Mouse (Mus musculus) C2C12 (cell line): ENCODE data around the gene Ces2a.

Source experiments
- CTCF ChIP-seq: IDR thresholded peaks from one replicate; pipeline ENCODE4 v1.5.1; 2011; ENCODE audit not compliant: control insufficient read depth, insufficient read depth, insufficient read length
- FOSL1 ChIP-seq: IDR thresholded peaks from one replicate; pipeline ENCODE4 v1.8.0; 2011; ENCODE audit warnings: mild to moderate bottlenecking, low read length; ENCODE audit not compliant: poor library complexity, insufficient read depth, severe bottlenecking
- MYOD1 ChIP-seq: IDR thresholded peaks from one replicate; pipeline ENCODE4 v1.6.1; 2011; ENCODE audit warnings: low read depth; ENCODE audit not compliant: control insufficient read depth, insufficient read length
- USF1 ChIP-seq: IDR thresholded peaks from one replicate; pipeline ENCODE4 v1.6.1; 2011; ENCODE audit warnings: low read depth, mild to moderate bottlenecking, control low read depth, moderate library complexity

DNA sequence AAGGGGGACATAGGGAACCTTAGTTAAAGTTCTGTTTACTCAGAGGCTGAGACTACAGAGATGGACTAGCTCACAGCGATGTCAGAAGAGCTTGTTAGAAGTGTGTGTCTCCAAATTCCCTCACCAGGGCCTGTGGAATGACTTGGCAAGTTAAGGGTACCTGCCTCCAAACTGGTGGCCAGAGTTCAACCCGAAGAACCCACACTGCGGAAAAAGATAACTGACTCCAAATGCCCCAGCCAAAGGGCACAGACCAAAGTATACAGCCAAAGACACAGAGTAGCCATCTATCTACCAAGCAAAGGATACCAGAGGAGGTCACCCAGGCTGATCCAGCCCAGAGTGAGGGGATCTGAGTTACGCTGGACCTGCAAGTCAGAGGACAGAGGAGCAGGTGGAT lies 2.4 kb upstream of the Ces2a start:
- TF ChIP-seq CTCF: no peak
- TF ChIP-seq FOSL1: no peak
- TF ChIP-seq USF1: no peak
- no peak for TF ChIP-seq MYOD1
